Mouse (Mus musculus): Measurements from ENCODE around the gene Ncl. TPM values are rescaled to one million over a fixed set of nuclear protein-coding genes. Genes with fewer than 3 reads are reported as not detected.

Ncl gene
- total RNA-seq (2012; rRNA removed): 370 and 422 TPM in 2 replicates
- 1,000 to 10,000 TPM in 1 of 2 experiments, 100 to 1,000 TPM in 1; 246 to 1,708 TPM for polyA plus RNA-seq (2012; ENCODE audit: insufficient read depth in 1 of 2, insufficient read length in 2 of 2, low read depth in 1 of 2, low replicate concordance in 2 of 2, missing spikeins in 1 of 2)

DNA sequence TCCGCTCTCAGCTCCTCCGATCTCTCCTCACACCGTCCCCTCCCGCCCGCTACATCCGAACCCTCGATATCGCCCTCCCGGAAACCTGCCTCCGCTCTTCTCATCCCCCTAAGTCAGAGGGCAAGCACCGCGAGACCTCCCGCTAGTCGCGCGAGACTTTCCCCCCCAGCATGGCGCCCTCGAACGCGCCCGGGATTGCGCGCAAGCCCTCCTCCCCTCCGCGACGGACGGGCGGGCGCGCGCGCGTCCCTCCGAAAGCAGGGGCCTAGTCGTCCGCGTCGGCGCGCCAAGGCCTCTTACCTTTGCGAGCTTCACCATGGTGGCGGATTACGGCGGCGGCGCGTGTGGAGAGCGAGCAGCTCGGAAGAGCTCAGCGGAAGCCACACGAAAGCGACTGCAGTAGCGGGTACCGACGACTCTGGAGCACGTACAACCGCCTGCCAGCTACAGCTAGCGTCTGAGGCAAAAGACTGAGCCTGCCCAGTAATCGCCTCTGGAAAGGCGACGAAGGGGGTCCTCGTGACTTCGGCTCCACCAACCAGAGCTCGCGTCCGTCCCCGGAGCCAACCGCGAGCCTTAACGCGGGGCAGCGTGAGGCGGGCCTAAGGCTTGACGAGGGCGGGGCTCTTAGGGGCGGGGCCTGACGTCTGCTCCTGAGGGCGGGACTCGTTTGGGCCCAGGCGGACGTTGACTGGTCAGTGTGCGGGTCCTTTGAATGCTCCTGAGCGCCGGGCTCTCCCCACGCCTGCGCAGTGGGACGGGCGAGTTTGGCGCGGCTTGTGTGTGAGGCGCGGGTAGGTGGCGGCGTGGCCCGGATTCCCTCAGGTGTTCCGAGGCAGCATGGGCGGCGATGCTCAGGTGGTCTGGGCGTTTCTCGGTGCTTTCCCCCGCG, at the start of gene Ncl:
Ncl (minus strand) TSS at position 495 of the 892 bp plus-strand sequence.
- H3K36me3 ChIP-seq (ENCODE audit: control insufficient read depth in 1 of 2, insufficient read depth in 2 of 2, low read length in 2 of 2): peaks cover 33 to 55% of the 10 kb centered on the region in 2 experiments
- no peaks in the 10 kb centered on the region for H3K9me3 ChIP-seq (replicated peaks; ENCODE audit: insufficient read depth, low read length)
- TF ChIP-seq RAD21 (IDR thresholded peaks at IDR 0.05; ENCODE audit: low read depth, low read length) (no peak), MXI1 (IDR thresholded peaks at IDR 0.05; ENCODE audit: low read depth, low read length) (peak; percentile 19), MYC (IDR thresholded peaks at IDR 0.05; ENCODE audit: low read depth, low read length) (peak; percentile 75; the same call in 1 of the 2 replicates), MYB (IDR thresholded peaks at IDR 0.05; ENCODE audit: low read depth, low read length) (no peak), JUND (IDR thresholded peaks at IDR 0.05; ENCODE audit: low read depth, low read length) (no peak), ZNF384 (IDR thresholded peaks at IDR 0.05; ENCODE audit: low read depth, low read length) (no peak), USF2 (IDR thresholded peaks at IDR 0.05; ENCODE audit: borderline replicate concordance in 1 of 2, insufficient read depth in 1 of 2, low read depth in 1 of 2, low read length in 2 of 2) (peak; percentile 47 to 77; a peak in 3 of 4 replicates), MAFK (IDR thresholded peaks at IDR 0.05; ENCODE audit: borderline replicate concordance, low read depth, low read length) (no peak), ETS1 (IDR thresholded peaks at IDR 0.05; ENCODE audit: low read depth, low read length) (no peak), MAX (IDR thresholded peaks at IDR 0.05; ENCODE audit: low read length) (peak; percentile 26; the same call in 1 of the 2 replicates), UBTF (IDR thresholded peaks at IDR 0.05; ENCODE audit: borderline replicate concordance, insufficient read depth, low read depth, low read length) (0 out of 2 replicates have a peak, but pooled peaks have one; percentile 18), TCF12 (IDR thresholded peaks at IDR 0.05; ENCODE audit: low read depth, low read length) (peak; percentile 59; the same call in 1 of the 2 replicates), MAZ (IDR thresholded peaks at IDR 0.05; ENCODE audit: low read depth, low read length) (peak; percentile 56), CTCF (IDR thresholded peaks at IDR 0.05 in 2 of 3, conservative IDR thresholded peaks at IDR 0.05 in 1 of 3; ENCODE audit: control insufficient read depth in 1 of 3, insufficient read depth in 1 of 3, low read depth in 2 of 3, low read length in 3 of 3, poor library complexity in 1 of 3, severe bottlenecking in 1 of 3) (0 out of 6 replicates have a peak, but pooled peaks of 1 of the 3 experiments have one; percentile 1), ZMIZ1 (IDR thresholded peaks at IDR 0.05; ENCODE audit: low read depth, low read length) (peak; percentile 98), POLR2AphosphoS2 (IDR thresholded peaks at IDR 0.05; ENCODE audit: low read length) (peak; percentile 99), POLR2A (IDR thresholded peaks at IDR 0.05; ENCODE audit: control insufficient read depth in 1 of 2, insufficient read depth in 1 of 2, low read depth in 1 of 2, low read length in 2 of 2, poor library complexity in 1 of 2) (peak; percentile 91 to 99), RCOR1 (IDR thresholded peaks at IDR 0.05; ENCODE audit: low read depth, low read length) (no peak), TBP (IDR thresholded peaks at IDR 0.05; ENCODE audit: low read depth, low read length) (peak; percentile 97), GABPA (IDR thresholded peaks at IDR 0.05; ENCODE audit: low read depth, low read length) (no peak), ELF1 (IDR thresholded peaks at IDR 0.05; ENCODE audit: low read depth, low read length) (0 out of 2 replicates have a peak, but pooled peaks have one; percentile 22), POLR2AphosphoS5 (IDR thresholded peaks at IDR 0.05; ENCODE audit: borderline replicate concordance, low read depth, low read length) (peak; percentile 82; the same call in 1 of the 2 replicates), CHD2 (IDR thresholded peaks at IDR 0.05; ENCODE audit: low read length) (peak; percentile 79), NRF1 (IDR thresholded peaks at IDR 0.05; ENCODE audit: insufficient read depth, low read depth, low read length, poor library complexity, severe bottlenecking) (peak; percentile 94), NELFE (IDR thresholded peaks at IDR 0.05; ENCODE audit: low read depth, low read length) (peak; percentile 100), KAT2A (conservative IDR thresholded peaks at IDR 0.05; ENCODE audit: low read depth, low read length) (0 out of 2 replicates have a peak, but pooled peaks have one; percentile 32), CHD1 (IDR thresholded peaks at IDR 0.05; ENCODE audit: low read depth, low read length) (no peak; the same call in 1 of the 2 replicates), ZKSCAN1 (IDR thresholded peaks at IDR 0.05; ENCODE audit: low read depth, low read length) (no peak), E2F4 (IDR thresholded peaks at IDR 0.05; ENCODE audit: borderline replicate concordance, low read depth, low read length) (no peak), USF1 (IDR thresholded peaks at IDR 0.05; ENCODE audit: low read depth, low read length) (peak; percentile 97), HCFC1 (IDR thresholded peaks at IDR 0.05; ENCODE audit: low read depth, low read length) (peak; percentile 81)
- H3K4me1 ChIP-seq (ENCODE audit: control insufficient read depth in 1 of 2, insufficient read depth in 2 of 2, low read length in 2 of 2): peaks cover 12 to 31% of the 10 kb centered on the region in 2 experiments
- H3K27ac ChIP-seq (ENCODE audit: control insufficient read depth, low read depth, low read length): peak within 1 kb of the TSS; percentile 97
- peak; percentile 98 for DNase-seq (ENCODE audit: low read depth, low spot score)
- peak within 1 kb of the TSS; percentile 76 to 99 for H3K4me3 ChIP-seq (ENCODE audit: control insufficient read depth in 1 of 2, insufficient read depth in 1 of 2, low read depth in 2 of 2, low read length in 2 of 2)
- no peaks in the 10 kb centered on the region for H3K27me3 ChIP-seq (ENCODE audit: control insufficient read depth in 1 of 2, insufficient read depth in 2 of 2, low read length in 2 of 2)
- H3K9ac ChIP-seq (ENCODE audit: control insufficient read depth, low read depth, low read length, poor library complexity, severe bottlenecking): peak within 1 kb of the TSS; percentile 100
- peaks cover 59% of the 10 kb centered on the region for H3K79me2 ChIP-seq (ENCODE audit: control insufficient read depth, insufficient read depth, low read length, poor library complexity)
